Mouse (Mus musculus) spleen, adult 2 months (tissue): Measurements from ENCODE around the gene Slc2a5.

ENCODE experiments used
- CTCF ChIP-seq: fragments of 200-500 bp; IDR thresholded peaks from 2 replicates; pipeline ENCODE4 v1.5.1; 2011; ENCODE audit warnings: mild to moderate bottlenecking, inconsistent platforms; ENCODE audit not compliant: insufficient read depth, insufficient read length, insufficient replicate concordance; ENCODE audit errors: extremely low read depth
- POLR2A ChIP-seq: fragments of 200-500 bp; IDR thresholded peaks from 2 replicates; pipeline ENCODE4 v1.6.1; 2011; ENCODE audit warnings: low read depth, low read length, inconsistent platforms

GRCm38 (mm10) chr4:150078646-150079045 lies 40.4 kb upstream of the Slc2a5 start:
- TF ChIP-seq CTCF (no peak), POLR2A (no peak)
